Mouse (Mus musculus) spleen, adult 18-20 months (tissue): ENCODE measurements around the gene 1810037I17Rik.
"Not testable (repeated sequence)": the region's sequence is repeated elsewhere in the genome, so short reads cannot be mapped to it uniquely, and the experiment has no call there.

Experiments
- DNase-seq, 2 experiments: peaks; one replicate each; pipeline ENCODE4 v3.0.0; 2022; ENCODE audit warnings: mixed read lengths in 2 of 2

Gene 1810037I17Rik

GRCm38 (mm10) chr3:122937176-122937575 lies 13.2 kb downstream of the 1810037I17Rik start:
- DNase-seq, result not testable (repeated sequence)

GRCm38 (mm10) chr3:122939215-122939614 lies 15.2 kb downstream of the 1810037I17Rik start:
- peak in 1 of 2 experiments; percentile 25 for DNase-seq

GRCm38 (mm10) chr3:122943387-122943890 lies 19.4 kb downstream of the 1810037I17Rik start:
- DNase-seq, result no peak

DNA sequence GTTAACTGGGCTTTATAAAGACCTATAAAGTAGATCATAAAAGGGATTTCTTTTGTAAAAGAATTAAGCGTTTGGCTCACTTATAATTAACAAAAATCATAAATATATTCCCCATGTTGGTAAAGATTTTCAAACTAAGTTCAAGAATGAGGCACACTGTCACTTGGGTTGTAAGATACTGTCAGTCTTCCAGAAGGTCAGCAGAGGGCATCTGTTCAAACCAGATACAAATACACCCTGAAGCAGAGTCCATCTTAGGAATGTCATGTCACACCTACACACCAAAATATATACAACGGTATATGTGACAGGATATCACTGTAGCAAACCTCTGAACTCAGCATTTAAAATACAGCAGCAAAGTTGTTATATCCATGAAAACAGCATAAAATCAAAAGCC lies 26.1 kb downstream of the 1810037I17Rik start:
- no peak for DNase-seq

DNA sequence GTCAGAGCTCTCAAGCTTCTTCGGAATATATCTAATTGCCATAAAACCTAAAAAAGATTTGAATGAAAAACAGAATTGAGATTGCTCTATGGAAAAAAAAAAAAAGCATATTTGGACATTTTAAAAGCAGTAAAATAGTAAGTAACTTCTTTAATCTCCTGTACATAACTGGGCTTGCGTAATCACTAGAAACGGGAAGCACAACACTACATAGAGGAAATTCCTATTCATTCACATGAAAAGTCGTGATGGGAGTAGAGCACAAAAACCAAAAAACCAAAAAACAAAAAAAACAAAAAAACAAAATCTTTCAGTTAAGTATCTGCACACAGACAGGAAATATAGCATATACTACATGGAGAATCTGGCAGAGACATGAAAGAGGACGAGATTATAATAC lies 40.3 kb downstream of the 1810037I17Rik start:
- DNase-seq, result no peak

- DNase-seq, result no peak
These were observed 44.4 kb downstream of the 1810037I17Rik start for GRCm38 (mm10) chr3:122968391-122968790.

- no peak for DNase-seq
These were observed 48.3 kb downstream of the 1810037I17Rik start for GRCm38 (mm10) chr3:122972126-122972822.

DNA sequence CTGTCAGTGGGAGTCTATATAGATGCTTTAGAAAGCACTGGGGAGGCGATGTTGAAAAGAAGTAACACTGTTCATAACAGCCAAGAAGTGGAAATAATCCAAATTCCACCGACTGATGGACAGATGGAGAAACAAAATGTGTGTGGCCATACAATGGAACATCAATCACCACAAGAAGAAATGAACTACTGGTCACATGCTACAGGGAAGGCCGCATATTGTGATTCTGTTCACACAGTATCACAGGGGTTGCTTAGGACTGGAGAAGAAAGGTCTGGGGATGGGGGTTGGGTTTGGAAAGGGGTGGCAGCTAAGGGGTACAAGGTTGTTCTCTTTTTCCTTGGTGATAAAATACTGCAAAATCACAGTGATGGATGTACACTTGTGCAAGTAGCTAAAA lies 50.8 kb downstream of the 1810037I17Rik start:
- no peak for DNase-seq

DNA sequence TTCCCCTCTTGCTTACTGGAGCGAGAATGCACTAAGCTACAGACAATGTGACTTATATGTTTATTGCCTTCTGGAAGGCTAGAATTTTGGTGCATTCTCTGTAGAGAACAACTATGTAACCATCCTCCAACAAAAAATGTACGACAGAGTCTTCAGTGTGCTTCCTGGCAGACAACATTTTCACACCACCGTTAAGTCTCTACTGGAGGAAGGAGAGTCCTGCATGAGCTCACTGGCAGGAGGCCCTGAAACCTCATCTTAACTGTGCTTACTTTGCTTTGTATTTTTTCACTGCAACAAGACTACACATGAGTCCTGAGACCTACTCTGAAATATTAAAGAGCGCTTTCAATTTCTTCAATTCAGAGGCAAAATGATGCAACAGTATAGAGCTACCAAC lies 51.4 kb downstream of the 1810037I17Rik start:
- DNase-seq, result no peak
